Mouse (Mus musculus) CH12.LX (cell line): Measurements from ENCODE around the gene Znhit1. TPM values are rescaled to one million over a fixed set of nuclear protein-coding genes. Genes with fewer than 3 reads are reported as not detected.

ENCODE experiments used
- DNase-seq: peaks from one replicate; pipeline ENCODE4 v3.0.0-alpha.2; 2013; ENCODE audit errors: extremely low read depth
- H3K27ac ChIP-seq: 2 replicates; pipeline ENCODE4 v1.5.1; 2012; ENCODE audit warnings: low read depth, mild to moderate bottlenecking, control low read depth, moderate library complexity; ENCODE audit not compliant: insufficient read depth
- H3K27me3 ChIP-seq: replicated peaks from 2 replicates; pipeline ENCODE3; 2012; ENCODE audit warnings: inconsistent platforms
- H3K36me3 ChIP-seq, 2 experiments: replicated peaks in 1 of 2; 2 replicates each; pipeline versions ENCODE3 to v1.6.1; 2012; ENCODE audit warnings: inconsistent platforms in 1 of 2, low read length in 1 of 2, mild to moderate bottlenecking in 1 of 2, mixed read lengths in 1 of 2, moderate library complexity in 1 of 2; ENCODE audit not compliant: control insufficient read depth in 1 of 2, insufficient read depth in 1 of 2
- H3K4me1 ChIP-seq, 2 experiments: 2 replicates each; pipeline ENCODE4 v1.6.1; 2012; ENCODE audit warnings: inconsistent platforms in 1 of 2, moderate library complexity in 1 of 2; ENCODE audit not compliant: insufficient read depth in 2 of 2, control insufficient read depth in 1 of 2
- H3K4me2 ChIP-seq: 2 replicates; pipeline ENCODE4 v1.6.1; 2012; ENCODE audit warnings: low read depth, mild to moderate bottlenecking, control low read depth; ENCODE audit not compliant: poor library complexity, insufficient read depth, severe bottlenecking
- H3K4me3 ChIP-seq, 3 experiments: fragments of 150-350 bp in 1 of 3; sonication (generic) in 1 of 3; replicated peaks in 1 of 3; 2 replicates each; pipeline versions ENCODE3 to v1.5.1; 2011 to 2012; ENCODE audit warnings: low read depth in 2 of 3, low read length in 2 of 3, mild to moderate bottlenecking in 2 of 3, moderate library complexity in 2 of 3, control low read depth in 1 of 3, improper control_type of control experiment in 1 of 3, inconsistent platforms in 1 of 3, mixed read lengths in 1 of 3; ENCODE audit not compliant: poor library complexity in 1 of 3
- H3K79me2 ChIP-seq: replicated peaks from 2 replicates; pipeline ENCODE4 v1.6.1; 2012; ENCODE audit warnings: mild to moderate bottlenecking, moderate library complexity; ENCODE audit not compliant: control insufficient read depth, poor library complexity, insufficient read depth, severe bottlenecking; ENCODE audit errors: extremely low read depth
- H3K9ac ChIP-seq: 2 replicates; pipeline ENCODE4 v1.6.1; 2012; ENCODE audit warnings: low read depth, mild to moderate bottlenecking, control low read depth, moderate library complexity; ENCODE audit not compliant: insufficient read depth
- H3K9me3 ChIP-seq: replicated peaks from 2 replicates; pipeline ENCODE3; 2012; ENCODE audit warnings: low read length, inconsistent platforms, mixed read lengths
- CTCF ChIP-seq, 2 experiments: IDR thresholded peaks in 1 of 2; conservative IDR thresholded peaks in 1 of 2; 2 replicates each; pipeline ENCODE4 v1.5.1; 2011 to 2012; ENCODE audit warnings: low read depth in 2 of 2, low read length in 2 of 2, improper control_type of control experiment in 1 of 2, inconsistent platforms in 1 of 2, mild to moderate bottlenecking in 1 of 2, moderate library complexity in 1 of 2
- E2F4 ChIP-seq: IDR thresholded peaks from 2 replicates; pipeline ENCODE4 v1.6.1; 2011; ENCODE audit warnings: low read depth, low read length, improper control_type of control experiment; ENCODE audit not compliant: insufficient replicate concordance
- ETS1 ChIP-seq: conservative IDR thresholded peaks from 2 replicates; pipeline ENCODE4 v1.6.1; 2012; ENCODE audit warnings: low read depth, mild to moderate bottlenecking, inconsistent platforms, low read length, improper control_type of control experiment, moderate library complexity
- GABPA ChIP-seq: IDR thresholded peaks from 2 replicates; pipeline ENCODE4 v1.6.1; 2012; ENCODE audit warnings: low read depth, low read length, improper control_type of control experiment, inconsistent platforms; ENCODE audit not compliant: insufficient replicate concordance
- HCFC1 ChIP-seq: IDR thresholded peaks from 2 replicates; pipeline ENCODE4 v1.6.1; 2012; ENCODE audit warnings: low read depth, mild to moderate bottlenecking, inconsistent platforms, low read length, improper control_type of control experiment
- JUN ChIP-seq: IDR thresholded peaks from 2 replicates; pipeline ENCODE4 v1.6.1; 2011; ENCODE audit warnings: low read depth, mild to moderate bottlenecking, low read length, improper control_type of control experiment, moderate library complexity; ENCODE audit not compliant: insufficient read depth
- MAX ChIP-seq: IDR thresholded peaks from 2 replicates; pipeline ENCODE4 v1.6.1; 2011; ENCODE audit warnings: low read length, improper control_type of control experiment
- MAZ ChIP-seq: IDR thresholded peaks from 2 replicates; pipeline ENCODE4 v1.6.1; 2012; ENCODE audit warnings: low read depth, mild to moderate bottlenecking, inconsistent platforms, low read length, improper control_type of control experiment, moderate library complexity
- MEF2A ChIP-seq: IDR thresholded peaks from 2 replicates; pipeline ENCODE4 v1.6.1; 2014; ENCODE audit warnings: low read depth, mild to moderate bottlenecking, inconsistent platforms, low read length, improper control_type of control experiment, borderline replicate concordance
- MXI1 ChIP-seq: IDR thresholded peaks from 2 replicates; pipeline ENCODE4 v1.6.1; 2011; ENCODE audit warnings: mild to moderate bottlenecking, low read depth, low read length, improper control_type of control experiment
- NRF1 ChIP-seq: IDR thresholded peaks from 2 replicates; pipeline ENCODE4 v1.6.1; 2014; ENCODE audit warnings: low read depth, mild to moderate bottlenecking, inconsistent platforms, low read length, improper control_type of control experiment, moderate library complexity
- POLR2AphosphoS2 ChIP-seq: IDR thresholded peaks from 2 replicates; pipeline ENCODE4 v1.6.1; 2011; ENCODE audit warnings: low read depth, low read length, improper control_type of control experiment
- RAD21 ChIP-seq: IDR thresholded peaks from 2 replicates; pipeline ENCODE4 v1.6.1; 2011; ENCODE audit warnings: low read depth, mild to moderate bottlenecking, low read length, improper control_type of control experiment, moderate library complexity
- USF1 ChIP-seq: IDR thresholded peaks from 2 replicates; pipeline ENCODE4 v1.6.1; 2014; ENCODE audit warnings: low read depth, mild to moderate bottlenecking, inconsistent platforms, low read length, improper control_type of control experiment
- ZMIZ1 ChIP-seq: IDR thresholded peaks from 2 replicates; pipeline ENCODE4 v1.6.1; 2012; ENCODE audit warnings: low read depth, mild to moderate bottlenecking, inconsistent platforms, low read length, improper control_type of control experiment
- ZNF384 ChIP-seq: IDR thresholded peaks from 2 replicates; pipeline ENCODE4 v1.6.1; 2012; ENCODE audit warnings: low read depth, low read length, improper control_type of control experiment, inconsistent platforms
- dilution Hi-C: fragments of 300-500 bp; cut with MboI; formaldehyde crosslinking; loops from 2 replicates; pipeline ENCODE4 v1.14.3; 2020; ENCODE audit warnings: low sequenced_read_pairs; ENCODE audit not compliant: extremely low pct_unique_long_range_greater_than_20kb, extremely low pct_ligation_motif_present
- in situ Hi-C: fragments of 300-500 bp; cut with MboI; formaldehyde crosslinking; loops from 3 replicates; pipeline ENCODE4 v1.14.3; 2019; ENCODE audit warnings: low sequenced_read_pairs, low pct_ligation_motif_present, low pct_unique_long_range_greater_than_20kb, mixed read lengths
- polyA plus RNA-seq: library from polyadenylated mRNA; unstranded; fragments of >175 nt; gene quantifications from 2 replicates; pipeline ENCODE4 v1.2.1, GENCODE M21; 2012; ENCODE audit warnings: low read depth; ENCODE audit not compliant: insufficient read length
- total RNA-seq, 2 experiments: library from RNA; depleted of rRNA; stranded (reverse); fragments of 300-350 nt in 1 of 2; fragments of >200 nt in 1 of 2; gene quantifications; 2 replicates each; pipeline ENCODE4 v1.2.3; 2012 to 2014

Gene Znhit1
- total and polyA plus RNA-seq, 3 experiments, result 39.6 to 99.2 (median 60.1) TPM

DNA sequence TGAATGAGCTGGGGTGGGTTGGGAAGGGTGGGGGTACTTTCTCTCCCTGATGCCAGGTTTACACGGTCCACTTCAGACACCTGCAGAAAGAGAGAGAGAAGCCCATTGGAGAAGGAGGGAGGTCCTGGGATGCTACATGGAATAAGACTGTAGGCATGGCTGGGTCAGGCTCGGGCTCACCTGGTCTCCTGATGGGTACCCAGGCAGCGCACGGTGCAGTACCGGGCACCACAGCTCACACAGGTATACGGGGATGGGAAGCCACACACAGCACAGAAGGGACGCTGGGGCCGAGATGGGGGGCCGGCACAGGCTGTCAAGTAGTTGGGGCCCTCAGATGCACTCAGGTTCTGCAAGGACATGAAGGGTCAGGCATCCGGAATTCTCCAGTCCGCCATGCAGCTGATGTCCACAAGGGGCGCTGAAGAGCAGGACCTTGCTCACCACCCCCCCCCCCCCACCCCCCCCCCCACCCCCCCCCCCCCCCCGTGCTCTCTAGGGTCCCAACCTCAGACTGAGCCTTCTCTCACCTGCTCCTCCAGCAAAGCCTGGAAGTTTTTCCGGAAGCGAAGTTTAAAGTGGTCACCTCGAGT lies 5.4 kb downstream of the Znhit1 start:
- Histone ChIP-seq H3K4me2 (no peak overlapping the region), H3K79me2 (peaks cover 2% of the 10 kb centered on the region; the same call in 1 of the 2 replicates), H3K36me3 (peaks cover 32 to 64% of the 10 kb centered on the region in 2 experiments), H3K27me3 (no peaks in the 10 kb centered on the region), H3K9ac (no peak overlapping the region), H3K4me3 (no peak overlapping the region), H3K4me1 (peaks cover 5 to 10% of the 10 kb centered on the region in 2 experiments; a peak in 2 of 4 replicates), H3K27ac (no peak overlapping the region), H3K9me3 (no peaks in the 10 kb centered on the region)
- dilution Hi-C loops (no loop called here), in situ Hi-C loops (no loop called here)
- peak; percentile 25 for DNase-seq
- TF ChIP-seq MEF2A (no peak), POLR2AphosphoS2 (no peak), RAD21 (no peak), CTCF (conservative IDR thresholded peaks at IDR 0.05 in 1 of 2, IDR thresholded peaks at IDR 0.05 in 1 of 2; ENCODE audit: low read depth in 2 of 2, low read length in 2 of 2) (peak; percentile 31 to 43; a peak in 3 of 4 replicates), NRF1 (no peak), MXI1 (no peak), ZNF384 (no peak), GABPA (no peak), MAZ (0 out of 2 replicates have a peak, but pooled peaks have one; percentile 49), E2F4 (no peak)

DNA sequence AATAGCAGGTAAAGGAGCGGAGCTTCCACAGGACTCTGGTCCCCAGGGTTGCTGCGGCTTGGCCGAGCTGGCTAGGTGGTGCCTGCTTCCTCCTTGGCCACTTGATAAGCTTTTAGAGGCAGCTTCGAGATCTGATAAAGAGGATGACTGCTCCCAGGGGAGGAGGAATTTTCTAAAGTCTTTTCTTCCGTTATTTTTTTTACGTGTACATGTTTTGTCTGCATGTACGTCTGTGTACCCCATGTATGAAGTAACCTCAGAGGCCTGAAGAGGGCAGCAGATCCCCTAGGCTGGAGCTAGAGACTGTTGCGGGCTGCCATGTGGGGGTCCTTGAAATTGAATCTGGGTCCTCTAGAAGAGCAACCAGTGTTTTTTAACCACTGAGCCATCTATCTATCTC lies 6.8 kb downstream of the Znhit1 start:
- no peak overlapping the region for H3K9ac ChIP-seq
- H3K27me3 ChIP-seq, result no peaks in the 10 kb centered on the region
- no peak for DNase-seq
- H3K36me3 ChIP-seq, result peaks cover 32 to 64% of the 10 kb centered on the region in 2 experiments
- no peaks in the 10 kb centered on the region for H3K9me3 ChIP-seq
- TF ChIP-seq ZMIZ1, result no peak
- TF ChIP-seq RAD21, result peak; percentile 4
- TF ChIP-seq MAX, result no peak
- peak in 1 of 2 experiments; percentile 44; a peak in 2 of 4 replicates for TF ChIP-seq CTCF (conservative IDR thresholded peaks at IDR 0.05 in 1 of 2, IDR thresholded peaks at IDR 0.05 in 1 of 2; ENCODE audit: low read depth in 2 of 2, low read length in 2 of 2)
- TF ChIP-seq ETS1, result no peak
- no peak for TF ChIP-seq JUN
- TF ChIP-seq USF1, result no peak
- TF ChIP-seq NRF1, result no peak
- no peak for TF ChIP-seq HCFC1
- no peak for TF ChIP-seq GABPA
- dilution Hi-C loops (no loop called here), in situ Hi-C loops (no loop called here)
- H3K27ac ChIP-seq, result no peak overlapping the region
- peaks cover 2% of the 10 kb centered on the region; the same call in 1 of the 2 replicates for H3K79me2 ChIP-seq
- peaks cover 4 to 7% of the 10 kb centered on the region in 2 experiments; a peak in 2 of 4 replicates for H3K4me1 ChIP-seq
- no peak overlapping the region for H3K4me2 ChIP-seq
- no peak overlapping the region for H3K4me3 ChIP-seq
